Mouse (Mus musculus) adrenal gland, postnatal 14 days (tissue): Measurements from ENCODE around the gene Banf2. TPM values are rescaled to one million over a fixed set of nuclear protein-coding genes. Genes with fewer than 3 reads are reported as not detected.

Experiments used
- DNase-seq: peaks from one replicate; pipeline ENCODE4 v3.0.0; 2021; ENCODE audit warnings: mixed read lengths
- total RNA-seq: library from RNA; stranded (reverse); gene quantifications from 2 replicates; pipeline ENCODE4 v1.2.3, GENCODE M21; 2021

Gene Banf2
- total RNA-seq, 1 experiment from 2014 or later = not detected

GRCm38 (mm10) chr2:144107374-144107773 is 74.5 kb downstream of the Banf2 start:
- DNase-seq = no peak

- no peak for DNase-seq
Observed at GRCm38 (mm10) chr2:144107810-144108209, 75.0 kb downstream of the Banf2 start.

- peak; percentile 47 for DNase-seq
Observed at GRCm38 (mm10) chr2:144108376-144108775, 75.5 kb downstream of the Banf2 start.

- DNase-seq = no peak
Observed at GRCm38 (mm10) chr2:144111966-144112365, 79.1 kb downstream of the Banf2 start.

GRCm38 (mm10) chr2:144112666-144113065 is 79.8 kb downstream of the Banf2 start:
- DNase-seq = no peak

- no peak for DNase-seq
Observed at GRCm38 (mm10) chr2:144118061-144118460, 85.2 kb downstream of the Banf2 start.

GRCm38 (mm10) chr2:144120186-144120823 is 87.4 kb downstream of the Banf2 start:
- no peak for DNase-seq

- DNase-seq = no peak
Observed at GRCm38 (mm10) chr2:144122068-144122467, 89.2 kb downstream of the Banf2 start.

Other genes with a start within 250 kb of the Banf2 start
- gene Bfsp1, start 169.9 kb upstream of the Banf2 start, total RNA-seq = 0.74 and 0.94 TPM in 2 replicates
- gene Dstn, start 117.7 kb upstream of the Banf2 start, total RNA-seq = 194 and 201 TPM in 2 replicates
- gene Rrbp1, start 21.8 kb upstream of the Banf2 start, total RNA-seq = 174 and 205 TPM in 2 replicates
- gene Mgme1, start 237.6 kb downstream of the Banf2 start, total RNA-seq = 14.6 and 16.3 TPM in 2 replicates
- gene Snx5, start 237.8 kb downstream of the Banf2 start, total RNA-seq = 96.5 and 114 TPM in 2 replicates